Mouse (Mus musculus): Measurements from ENCODE around the gene Zfp106. TPM values are rescaled to one million over a fixed set of nuclear protein-coding genes. Genes with fewer than 3 reads are reported as not detected.
A peak's percentile ranks its signal among the peaks of the same experiment; 100 is the strongest.

Gene Zfp106
- 53.0 and 56.8 TPM in 2 replicates for polyA plus RNA-seq (2014; fragmentation: Nextera tagmentation; extraction: Ambion mirVana)

DNA sequence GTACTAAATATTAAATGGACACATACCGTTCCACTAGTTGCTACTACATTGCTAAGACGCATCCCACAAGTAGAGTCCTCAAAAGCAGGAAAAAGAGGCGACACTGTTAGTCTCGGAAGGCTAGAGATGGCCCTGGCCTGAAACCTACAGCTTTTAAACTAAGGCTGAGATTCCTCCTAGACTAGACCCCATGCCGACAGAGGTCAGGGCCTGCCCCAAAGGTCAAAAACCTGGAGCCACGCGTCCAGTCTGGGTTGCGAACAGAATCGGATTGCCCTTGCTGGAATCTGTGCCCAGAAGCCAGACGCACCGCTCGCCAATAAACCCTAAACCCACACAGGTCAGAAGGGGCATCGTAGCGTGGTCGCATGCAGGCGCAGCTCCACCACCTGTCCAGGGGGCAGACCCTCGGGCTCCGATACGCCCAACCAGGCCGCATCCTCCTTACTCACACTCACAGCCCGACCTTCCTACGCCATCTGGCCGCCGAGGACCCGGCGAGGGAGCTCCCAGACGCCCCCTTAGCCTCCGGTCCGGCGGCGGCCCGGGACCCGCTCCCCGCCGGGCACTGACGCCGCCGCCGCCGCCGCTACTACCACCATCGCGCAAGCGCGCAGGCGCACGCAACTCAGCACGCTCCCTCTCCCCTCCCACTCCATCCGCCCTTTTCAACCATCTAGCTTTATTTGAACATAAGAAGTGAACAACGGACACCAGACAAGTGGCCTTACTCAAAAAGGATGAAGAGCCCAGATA is at the start of gene Zfp106:
TSS of gene Zfp106 (minus strand) at position 609 of the 756 bp plus-strand sequence.
- no peaks in the 10 kb centered on the region for H3K9me3 ChIP-seq (ENCODE audit: control insufficient read depth, low read length)
- 0 out of 2 replicates have a peak, but pooled peaks cover 7% of the 10 kb centered on the region for H3K36me3 ChIP-seq (ENCODE audit: control insufficient read depth, insufficient read depth, low read length)
- ATAC-seq (ENCODE audit: insufficient number of reproducible peaks, insufficient read depth, low FRiP score, low read depth), result peak; percentile 77
- H3K4me2 ChIP-seq (ENCODE audit: low read length), result peak within 1 kb of the TSS; percentile 62
- H3K27ac ChIP-seq (replicated peaks in 1 of 2; ENCODE audit: control insufficient read depth in 1 of 2, insufficient read depth in 1 of 2, low read depth in 2 of 2, low read length in 2 of 2), result peak within 1 kb of the TSS; percentile 50 to 89
- peak within 1 kb of the TSS; percentile 70 to 83 for H3K4me3 ChIP-seq (ENCODE audit: control insufficient read depth in 1 of 2, insufficient read depth in 1 of 2, low read depth in 1 of 2, low read length in 2 of 2)
- H3K9ac ChIP-seq (ENCODE audit: low read length), result peak within 1 kb of the TSS; percentile 94
- no peaks in the 10 kb centered on the region for H3K27me3 ChIP-seq (ENCODE audit: control insufficient read depth, insufficient read depth, low read length)
- peaks cover 0 to 6% of the 10 kb centered on the region in 2 experiments; a peak in 1 of 4 replicates for H3K4me1 ChIP-seq (ENCODE audit: control insufficient read depth in 2 of 2, insufficient read depth in 2 of 2, low read length in 2 of 2)
- under 1% methylated on average over 50 of the region's 50 CpGs for WGBS

DNA sequence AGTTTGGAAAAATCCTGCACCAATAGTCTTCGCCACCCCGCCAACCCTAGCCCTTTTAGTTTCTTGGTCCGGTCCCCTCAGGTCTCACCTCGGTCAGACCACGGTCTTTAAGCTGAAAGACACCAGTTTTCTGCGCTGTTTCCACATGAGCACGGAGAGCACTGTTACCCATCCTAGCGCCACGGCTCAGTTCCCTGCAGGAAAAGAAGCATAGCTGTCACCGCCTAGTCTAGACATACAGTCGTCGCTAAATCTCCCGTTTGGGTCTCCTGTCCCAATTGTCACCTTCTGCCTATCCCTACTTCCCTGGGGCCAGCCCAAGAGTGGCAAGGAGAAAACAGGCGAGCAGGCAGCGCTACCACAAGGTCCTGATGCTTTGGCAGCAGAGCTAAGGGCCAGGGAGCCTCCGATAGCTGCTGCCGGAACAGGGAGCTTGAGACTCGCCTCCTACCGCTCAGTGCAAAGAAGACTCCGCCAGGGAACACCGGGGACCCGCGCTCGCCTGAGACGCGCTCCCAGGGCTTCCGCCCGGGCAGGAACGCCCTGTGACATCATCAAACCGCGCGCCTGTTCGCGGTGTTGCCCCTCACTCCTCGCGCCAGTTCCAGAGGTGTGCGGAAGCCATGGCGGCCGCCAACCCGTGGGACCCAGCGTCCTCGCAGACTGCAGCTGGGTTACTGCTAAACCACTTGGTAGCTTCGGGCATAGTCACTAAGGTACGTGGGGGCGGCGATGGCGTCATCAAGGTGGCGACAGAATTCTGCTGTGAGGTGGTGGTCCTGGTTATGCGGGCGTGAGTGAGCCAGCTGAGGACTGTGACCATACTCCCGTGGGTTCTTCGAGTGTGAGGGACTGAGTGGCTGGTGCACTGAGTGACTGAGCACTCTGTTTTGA is 45.4 kb upstream of the Zfp106 start, which contains the start of the genes Haus2 and Lrrc57:
TSS of gene Haus2 (plus strand) at position 554 of the 894 bp plus-strand sequence.
TSS of gene Lrrc57 (minus strand) at position 691 of the 894 bp plus-strand sequence.
- peaks cover 0 to 17% of the 10 kb centered on the region in 2 experiments; a peak in 2 of 4 replicates for H3K4me1 ChIP-seq (ENCODE audit: control insufficient read depth in 2 of 2, insufficient read depth in 2 of 2, low read length in 2 of 2)
- peak within 1 kb of the TSS; percentile 78 for H3K9ac ChIP-seq (ENCODE audit: low read length)
- no peaks in the 10 kb centered on the region for H3K9me3 ChIP-seq (ENCODE audit: control insufficient read depth, low read length)
- H3K27me3 ChIP-seq (ENCODE audit: control insufficient read depth, insufficient read depth, low read length), result no peaks in the 10 kb centered on the region
- H3K4me3 ChIP-seq (ENCODE audit: control insufficient read depth in 1 of 2, insufficient read depth in 1 of 2, low read depth in 1 of 2, low read length in 2 of 2), result peak within 1 kb of the TSS; percentile 73 to 81
- peaks cover 27% of the 10 kb centered on the region for H3K36me3 ChIP-seq (ENCODE audit: control insufficient read depth, insufficient read depth, low read length)
- H3K4me2 ChIP-seq (ENCODE audit: low read length), result peak within 1 kb of the TSS; percentile 81
- peak within 1 kb of the TSS; percentile 86 to 90 for H3K27ac ChIP-seq (replicated peaks in 1 of 2; ENCODE audit: control insufficient read depth in 1 of 2, insufficient read depth in 1 of 2, low read depth in 2 of 2, low read length in 2 of 2)
- under 1% methylated on average over 52 of the region's 52 CpGs for WGBS
- peak; percentile 95 for ATAC-seq (ENCODE audit: insufficient number of reproducible peaks, insufficient read depth, low FRiP score, low read depth)

DNA sequence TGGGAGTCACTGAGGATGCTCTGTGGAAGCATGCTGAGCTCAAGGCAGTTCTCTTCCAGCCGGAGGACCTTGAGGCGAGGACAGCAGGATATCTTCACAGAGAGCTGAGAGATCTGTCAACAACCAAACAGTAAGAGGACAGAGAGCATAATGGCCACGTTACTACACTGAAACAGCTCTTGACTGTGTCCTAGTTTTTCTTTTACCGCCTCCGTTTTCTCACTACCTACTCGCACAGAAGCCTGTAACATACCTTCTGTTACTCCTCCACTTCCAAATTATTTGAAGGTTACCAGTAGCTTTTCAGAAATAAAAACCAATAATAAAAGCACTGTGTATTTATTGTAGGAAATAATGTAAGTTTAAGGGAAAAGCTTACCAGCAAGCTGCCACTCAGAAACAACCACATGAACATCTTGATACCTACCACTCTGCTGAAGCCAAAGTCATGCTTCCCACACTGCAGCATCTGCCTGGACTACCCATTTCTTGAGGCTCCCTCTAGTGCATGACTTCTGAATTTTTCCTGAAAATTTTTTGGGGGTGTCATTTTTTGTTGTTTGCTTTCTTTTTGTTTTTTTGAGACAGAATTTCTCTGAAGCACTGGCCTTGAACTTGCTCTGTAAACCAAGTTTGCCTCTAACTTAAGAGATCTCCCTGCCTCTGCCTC is 42.5 kb upstream of the Zfp106 start:
- Histone ChIP-seq H3K9me3 (ENCODE audit: control insufficient read depth, low read length) (no peaks in the 10 kb centered on the region), H3K4me1 (ENCODE audit: control insufficient read depth in 2 of 2, insufficient read depth in 2 of 2, low read length in 2 of 2) (peaks cover 0 to 17% of the 10 kb centered on the region in 2 experiments; a peak in 2 of 4 replicates), H3K36me3 (ENCODE audit: control insufficient read depth, insufficient read depth, low read length) (peaks cover 32% of the 10 kb centered on the region), H3K4me2 (ENCODE audit: low read length) (no peak overlapping the region), H3K9ac (ENCODE audit: low read length) (no peak overlapping the region), H3K27ac (replicated peaks in 1 of 2; ENCODE audit: control insufficient read depth in 1 of 2, insufficient read depth in 1 of 2, low read depth in 2 of 2, low read length in 2 of 2) (no peak overlapping the region), H3K27me3 (ENCODE audit: control insufficient read depth, insufficient read depth, low read length) (no peaks in the 10 kb centered on the region), H3K4me3 (ENCODE audit: control insufficient read depth in 1 of 2, insufficient read depth in 1 of 2, low read depth in 1 of 2, low read length in 2 of 2) (no peak overlapping the region)
- no peak for ATAC-seq (ENCODE audit: insufficient number of reproducible peaks, insufficient read depth, low FRiP score, low read depth)
- 64% methylated on average over 6 of the region's 6 CpGs for WGBS

DNA sequence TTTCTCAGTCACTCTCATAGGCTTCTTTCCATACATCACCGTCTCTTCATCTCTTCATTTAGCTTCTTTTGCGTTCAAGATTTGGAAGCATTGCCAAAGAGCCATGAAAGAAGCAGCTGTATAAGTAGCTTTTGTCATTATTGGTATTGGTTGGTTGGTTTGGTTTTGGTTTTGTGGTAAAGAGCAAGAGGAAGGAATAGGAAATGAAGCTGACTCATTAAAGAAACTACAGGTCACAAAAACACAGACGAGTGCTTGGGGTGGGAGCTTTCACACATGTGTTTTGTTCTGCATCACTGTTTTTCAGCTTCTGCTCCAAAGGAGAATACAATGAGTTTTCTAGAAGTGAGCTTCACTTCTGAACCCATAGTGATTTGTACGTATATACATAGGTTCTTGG is 35.9 kb upstream of the Zfp106 start:
- peaks cover 83% of the 10 kb centered on the region for H3K36me3 ChIP-seq (ENCODE audit: control insufficient read depth, insufficient read depth, low read length)
- ATAC-seq (ENCODE audit: insufficient number of reproducible peaks, insufficient read depth, low FRiP score, low read depth), result no peak
- H3K27ac ChIP-seq (replicated peaks in 1 of 2; ENCODE audit: control insufficient read depth in 1 of 2, insufficient read depth in 1 of 2, low read depth in 2 of 2, low read length in 2 of 2), result no peak overlapping the region
- H3K9ac ChIP-seq (ENCODE audit: low read length), result no peak overlapping the region
- no peak overlapping the region for H3K4me3 ChIP-seq (ENCODE audit: control insufficient read depth in 1 of 2, insufficient read depth in 1 of 2, low read depth in 1 of 2, low read length in 2 of 2)
- WGBS, result 90% methylated on average over 4 of the region's 4 CpGs
- H3K9me3 ChIP-seq (ENCODE audit: control insufficient read depth, low read length), result no peaks in the 10 kb centered on the region
- H3K4me2 ChIP-seq (ENCODE audit: low read length), result no peak overlapping the region
- no peaks in the 10 kb centered on the region for H3K4me1 ChIP-seq (ENCODE audit: control insufficient read depth in 2 of 2, insufficient read depth in 2 of 2, low read length in 2 of 2)
- no peaks in the 10 kb centered on the region for H3K27me3 ChIP-seq (ENCODE audit: control insufficient read depth, insufficient read depth, low read length)

DNA sequence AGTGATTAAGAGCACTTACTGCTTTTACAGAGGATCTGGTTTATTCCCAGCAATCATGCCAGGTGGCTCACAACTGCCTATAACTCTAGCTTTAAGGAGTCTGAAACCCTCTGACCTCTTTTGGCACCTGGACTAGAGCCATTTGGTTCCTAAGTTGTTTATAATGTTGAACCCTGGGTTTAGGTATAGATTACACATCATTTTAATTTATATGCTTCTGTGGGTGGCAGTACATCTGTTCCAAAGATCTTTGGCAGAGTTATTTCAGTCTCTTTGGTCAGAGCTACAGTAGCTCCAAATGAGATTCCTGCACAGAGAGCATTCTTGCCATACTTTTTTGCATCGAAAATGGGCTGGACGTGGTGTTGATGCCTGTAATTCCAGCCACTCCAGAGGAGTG is 34.1 kb upstream of the Zfp106 start:
- Histone ChIP-seq H3K27me3 (ENCODE audit: control insufficient read depth, insufficient read depth, low read length) (no peaks in the 10 kb centered on the region), H3K4me2 (ENCODE audit: low read length) (no peak overlapping the region), H3K4me1 (ENCODE audit: control insufficient read depth in 2 of 2, insufficient read depth in 2 of 2, low read length in 2 of 2) (no peaks in the 10 kb centered on the region), H3K9ac (ENCODE audit: low read length) (no peak overlapping the region), H3K9me3 (ENCODE audit: control insufficient read depth, low read length) (no peaks in the 10 kb centered on the region), H3K36me3 (ENCODE audit: control insufficient read depth, insufficient read depth, low read length) (peaks cover 79% of the 10 kb centered on the region), H3K4me3 (ENCODE audit: control insufficient read depth in 1 of 2, insufficient read depth in 1 of 2, low read depth in 1 of 2, low read length in 2 of 2) (no peak overlapping the region), H3K27ac (replicated peaks in 1 of 2; ENCODE audit: control insufficient read depth in 1 of 2, insufficient read depth in 1 of 2, low read depth in 2 of 2, low read length in 2 of 2) (no peak overlapping the region)
- 81% methylated on average over 2 of the region's 2 CpGs for WGBS
- ATAC-seq (ENCODE audit: insufficient number of reproducible peaks, insufficient read depth, low FRiP score, low read depth), result no peak

DNA sequence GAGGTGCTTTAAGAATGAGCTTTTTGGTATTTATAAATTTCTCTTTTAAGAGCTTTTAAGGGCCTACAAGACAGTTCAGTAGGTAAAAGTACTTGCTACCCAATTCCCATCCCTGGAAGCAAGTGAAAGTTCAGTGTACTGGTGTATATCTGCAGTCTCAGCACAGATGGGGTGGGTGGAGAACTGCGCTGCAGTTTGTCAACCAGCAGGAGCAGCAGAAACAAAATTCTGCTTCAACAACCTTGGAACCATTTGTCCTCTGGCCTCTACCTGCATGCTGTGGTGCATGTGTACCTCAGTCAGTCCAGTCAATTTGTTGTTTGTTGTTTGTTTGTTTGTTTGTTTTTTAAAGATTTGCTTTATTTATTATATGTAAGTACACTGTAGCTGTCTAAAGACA is 28.6 kb upstream of the Zfp106 start:
- H3K36me3 ChIP-seq (ENCODE audit: control insufficient read depth, insufficient read depth, low read length), result peaks cover 62% of the 10 kb centered on the region
- no peak overlapping the region for H3K4me2 ChIP-seq (ENCODE audit: low read length)
- H3K27me3 ChIP-seq (ENCODE audit: control insufficient read depth, insufficient read depth, low read length), result no peaks in the 10 kb centered on the region
- H3K27ac ChIP-seq (replicated peaks in 1 of 2; ENCODE audit: control insufficient read depth in 1 of 2, insufficient read depth in 1 of 2, low read depth in 2 of 2, low read length in 2 of 2), result no peak overlapping the region
- no peak for ATAC-seq (ENCODE audit: insufficient number of reproducible peaks, insufficient read depth, low FRiP score, low read depth)
- H3K9me3 ChIP-seq (ENCODE audit: control insufficient read depth, low read length), result no peaks in the 10 kb centered on the region
- no peaks in the 10 kb centered on the region for H3K4me1 ChIP-seq (ENCODE audit: control insufficient read depth in 2 of 2, insufficient read depth in 2 of 2, low read length in 2 of 2)
- no peak overlapping the region for H3K9ac ChIP-seq (ENCODE audit: low read length)
- 94% methylated on average over 1 of the region's 1 CpGs for WGBS
- H3K4me3 ChIP-seq (ENCODE audit: control insufficient read depth in 1 of 2, insufficient read depth in 1 of 2, low read depth in 1 of 2, low read length in 2 of 2), result no peak overlapping the region

DNA sequence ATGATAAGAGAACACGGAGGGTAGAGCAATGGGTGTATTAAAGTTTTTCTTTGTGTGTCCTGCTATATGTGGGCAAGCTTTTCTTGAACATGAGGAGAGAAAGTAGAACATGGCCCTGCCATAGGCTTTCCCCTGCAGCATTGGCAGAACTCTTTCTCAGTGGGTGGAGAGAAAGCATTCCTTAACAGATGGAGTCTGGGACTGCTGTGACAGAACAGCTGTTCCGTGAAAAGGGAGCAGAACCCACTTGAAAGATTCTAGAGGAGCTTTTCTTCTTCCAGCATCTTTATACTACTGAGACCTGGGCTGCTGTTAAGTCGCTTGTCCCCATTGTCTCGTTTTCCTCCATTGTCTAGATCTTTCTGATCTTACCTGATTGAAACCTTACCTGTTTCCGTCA is 26.1 kb upstream of the Zfp106 start:
- ATAC-seq (ENCODE audit: insufficient number of reproducible peaks, insufficient read depth, low FRiP score, low read depth), result no peak
- H3K36me3 ChIP-seq (ENCODE audit: control insufficient read depth, insufficient read depth, low read length), result peaks cover 61% of the 10 kb centered on the region
- 81% methylated on average over 5 of the region's 5 CpGs for WGBS
- no peak overlapping the region for H3K27ac ChIP-seq (replicated peaks in 1 of 2; ENCODE audit: control insufficient read depth in 1 of 2, insufficient read depth in 1 of 2, low read depth in 2 of 2, low read length in 2 of 2)
- no peaks in the 10 kb centered on the region for H3K4me1 ChIP-seq (ENCODE audit: control insufficient read depth in 2 of 2, insufficient read depth in 2 of 2, low read length in 2 of 2)
- H3K9me3 ChIP-seq (ENCODE audit: control insufficient read depth, low read length), result no peaks in the 10 kb centered on the region
- H3K4me2 ChIP-seq (ENCODE audit: low read length), result no peak overlapping the region
- no peaks in the 10 kb centered on the region for H3K27me3 ChIP-seq (ENCODE audit: control insufficient read depth, insufficient read depth, low read length)
- no peak overlapping the region for H3K9ac ChIP-seq (ENCODE audit: low read length)
- no peak overlapping the region for H3K4me3 ChIP-seq (ENCODE audit: control insufficient read depth in 1 of 2, insufficient read depth in 1 of 2, low read depth in 1 of 2, low read length in 2 of 2)

Measured in heart, embryonic 14.5 days (tissue).